Mouse (Mus musculus) liver, embryonic 11.5 days (tissue): Measurements from ENCODE around the gene Rasa3. TPM values are rescaled to one million over a fixed set of nuclear protein-coding genes. Genes with fewer than 3 reads are reported as not detected.

Experiments used
- ATAC-seq: fragments of 200-750 bp; cut with Nextera tagmentation; replicated peaks from 2 replicates; pipeline ENCODE4 v1.8.0; 2017; ENCODE audit warnings: moderate number of reproducible peaks, mild to moderate bottlenecking, moderate TSS enrichment, moderate library complexity; ENCODE audit not compliant: low FRiP score
- DNase-seq: peaks from one replicate; pipeline ENCODE4 v3.0.0-alpha.2; 2017; ENCODE audit warnings: low spot score
- H3K27ac ChIP-seq: fragments of 300-500 bp; sonication (generic); 2 replicates; pipeline ENCODE4 v1.5.1; 2014; ENCODE audit warnings: mild to moderate bottlenecking, low read depth, low read length, control low read depth
- H3K27me3 ChIP-seq: fragments of 300-500 bp; sonication (generic); replicated peaks from 2 replicates; pipeline ENCODE4 v1.6.1; 2014; ENCODE audit warnings: low read length, mixed read lengths; ENCODE audit not compliant: control insufficient read depth, insufficient read depth
- H3K36me3 ChIP-seq: fragments of 300-500 bp; sonication (generic); 2 replicates; pipeline ENCODE4 v1.6.1; 2014; ENCODE audit warnings: mild to moderate bottlenecking, low read length, moderate library complexity, mixed read lengths; ENCODE audit not compliant: control insufficient read depth, insufficient read depth
- H3K4me1 ChIP-seq: fragments of 300-500 bp; sonication (generic); replicated peaks from 2 replicates; pipeline ENCODE4 v1.6.1; 2014; ENCODE audit warnings: low read length, mixed read lengths; ENCODE audit not compliant: control insufficient read depth, insufficient read depth
- H3K4me2 ChIP-seq: fragments of 300-500 bp; sonication (generic); 2 replicates; pipeline ENCODE4 v1.6.1; 2014; ENCODE audit warnings: mild to moderate bottlenecking, control low read depth, moderate library complexity
- H3K4me3 ChIP-seq: fragments of 300-500 bp; sonication (generic); 2 replicates; pipeline ENCODE4 v1.5.1; 2014; ENCODE audit warnings: low read depth, low read length, control low read depth
- H3K9ac ChIP-seq: fragments of 300-500 bp; sonication (generic); 2 replicates; pipeline ENCODE4 v1.6.1; 2014; ENCODE audit warnings: low read depth, low read length, control low read depth
- H3K9me3 ChIP-seq: fragments of 300-500 bp; sonication (generic); 2 replicates; pipeline ENCODE4 v1.6.1; 2016; ENCODE audit warnings: low read length, inconsistent platforms, mixed read lengths; ENCODE audit not compliant: control insufficient read depth
- WGBS: fragments of 180-500 bp; shearing (Covaris S2); extraction: QIAGEN DNeasy Blood & Tissue Kit; methylation state at CpG from one replicate; pipeline ENCODE4 v1.1.7; 2014; 5-methylcytosine and 5-hydroxymethylcytosine counted together
- polyA plus RNA-seq: library from polyadenylated mRNA; unstranded; fragments of >200 nt; fragmentation: Nextera tagmentation; extraction: Ambion mirVana; gene quantifications from 2 replicates; pipeline ENCODE4 v1.2.1, GENCODE M21; 2014

The Rasa3 gene
- polyA plus RNA-seq, 1 experiment from 2014 or later, result 37.2 TPM

- H3K9me3 ChIP-seq, result no peaks in the 10 kb centered on the region
- no peaks in the 10 kb centered on the region for H3K27me3 ChIP-seq
- H3K9ac ChIP-seq, result no peak overlapping the region
- H3K4me1 ChIP-seq, result peaks cover 10% of the 10 kb centered on the region
- no peaks in the 10 kb centered on the region for H3K36me3 ChIP-seq
- 72% methylated on average over 9 of the region's 9 CpGs for WGBS
- ATAC-seq (no peak), DNase-seq (no peak)
- H3K4me3 ChIP-seq, result no peak overlapping the region
- no peak overlapping the region for H3K4me2 ChIP-seq
- H3K27ac ChIP-seq, result no peak overlapping the region
Measured at GRCm38 (mm10) chr8:13640452-13640883, 36.9 kb downstream of the Rasa3 start.

- Histone ChIP-seq H3K27me3 (no peaks in the 10 kb centered on the region), H3K4me3 (no peak overlapping the region), H3K9me3 (no peaks in the 10 kb centered on the region), H3K4me1 (0 out of 2 replicates have a peak, but pooled peaks cover 7% of the 10 kb centered on the region), H3K36me3 (no peaks in the 10 kb centered on the region), H3K9ac (no peak overlapping the region), H3K4me2 (no peak overlapping the region), H3K27ac (no peak overlapping the region)
- ATAC-seq (no peak), DNase-seq (no peak)
- 91% methylated on average over 6 of the region's 6 CpGs for WGBS
Measured at GRCm38 (mm10) chr8:13633107-13633506, 44.3 kb downstream of the Rasa3 start.

GRCm38 (mm10) chr8:13632309-13632708 lies 45.1 kb downstream of the Rasa3 start:
- no peak overlapping the region for H3K9ac ChIP-seq
- 0 out of 2 replicates have a peak, but pooled peaks cover 7% of the 10 kb centered on the region for H3K4me1 ChIP-seq
- H3K27ac ChIP-seq, result no peak overlapping the region
- no peaks in the 10 kb centered on the region for H3K9me3 ChIP-seq
- no peaks in the 10 kb centered on the region for H3K27me3 ChIP-seq
- no peak overlapping the region for H3K4me2 ChIP-seq
- ATAC-seq, result peak; percentile 74
- H3K36me3 ChIP-seq, result peaks cover 2% of the 10 kb centered on the region
- H3K4me3 ChIP-seq, result no peak overlapping the region
- WGBS, result 55% methylated on average over 6 of the region's 6 CpGs
- DNase-seq, result no peak

- H3K27ac ChIP-seq, result no peak overlapping the region
- no peak for ATAC-seq
- H3K27me3 ChIP-seq, result no peaks in the 10 kb centered on the region
- no peak for DNase-seq
- peaks cover 7% of the 10 kb centered on the region; the same call in 1 of the 2 replicates for H3K9me3 ChIP-seq
- H3K4me2 ChIP-seq, result no peak overlapping the region
- 0 out of 2 replicates have a peak, but pooled peaks cover 7% of the 10 kb centered on the region for H3K4me1 ChIP-seq
- no peak overlapping the region for H3K4me3 ChIP-seq
- WGBS, result 82% methylated on average over 4 of the region's 4 CpGs
- H3K9ac ChIP-seq, result no peak overlapping the region
- H3K36me3 ChIP-seq, result peaks cover 7% of the 10 kb centered on the region
Measured at GRCm38 (mm10) chr8:13630754-13631153, 46.6 kb downstream of the Rasa3 start.

DNA sequence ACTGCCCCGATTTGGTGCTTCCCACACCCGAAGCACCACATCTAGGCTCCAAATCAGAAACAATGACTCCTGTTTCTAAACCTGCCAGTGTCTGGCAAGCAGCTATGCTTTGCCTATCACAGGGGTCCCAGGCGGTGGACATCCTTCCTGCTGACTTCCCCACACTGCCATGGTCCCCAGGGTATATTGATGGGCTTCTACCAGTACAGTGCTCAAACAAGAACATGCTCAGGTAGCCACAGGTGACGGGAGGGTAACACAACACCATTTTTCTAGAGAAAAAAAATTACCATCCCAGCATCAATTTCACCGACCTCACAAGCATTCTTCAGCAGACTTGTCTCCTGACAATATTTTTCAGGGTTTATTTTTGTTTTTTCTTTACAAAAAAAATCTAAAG lies 47.2 kb downstream of the Rasa3 start:
- Histone ChIP-seq H3K4me1 (peaks cover 11% of the 10 kb centered on the region), H3K9ac (no peak overlapping the region), H3K9me3 (peaks cover 7% of the 10 kb centered on the region; the same call in 1 of the 2 replicates), H3K27ac (no peak overlapping the region), H3K27me3 (no peaks in the 10 kb centered on the region), H3K36me3 (peaks cover 7% of the 10 kb centered on the region), H3K4me3 (no peak overlapping the region), H3K4me2 (no peak overlapping the region)
- DNase-seq, result no peak
- ATAC-seq, result no peak
- 74% methylated on average over 5 of the region's 5 CpGs for WGBS

DNA sequence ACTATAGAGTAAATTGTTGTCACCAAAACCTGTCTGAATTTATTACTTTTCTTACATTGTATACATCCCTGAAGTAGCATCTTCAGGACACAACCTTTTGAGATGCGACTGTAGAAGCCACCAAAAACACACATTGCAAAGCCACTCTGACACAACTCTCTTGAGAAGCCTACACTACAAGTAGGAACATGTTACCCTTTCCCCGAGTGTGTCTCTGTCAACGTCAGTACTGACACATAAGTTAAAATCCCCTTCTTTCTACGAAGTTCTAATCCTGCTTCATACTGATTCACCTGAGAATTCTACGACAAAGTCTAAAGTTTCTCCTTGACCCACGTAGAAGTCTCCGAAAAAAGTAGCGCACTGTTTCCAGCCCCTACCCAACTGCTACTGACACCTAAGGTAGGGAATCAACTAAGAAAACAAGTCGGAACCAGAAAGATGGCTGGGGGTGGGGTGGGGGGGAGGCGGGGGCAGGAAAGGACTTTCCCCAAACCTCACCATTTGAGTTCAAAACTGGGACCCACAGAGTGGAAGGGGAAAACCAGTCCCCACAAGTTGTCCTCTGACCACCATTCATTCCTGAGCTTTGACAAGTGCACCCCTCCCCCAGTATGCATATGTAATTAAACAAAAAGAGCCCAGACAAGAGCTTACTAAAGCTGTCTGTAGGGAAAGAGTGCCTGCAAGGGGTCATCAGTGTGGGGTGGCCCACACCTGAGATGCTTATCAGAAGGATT lies 47.9 kb downstream of the Rasa3 start:
- no peak for ATAC-seq
- peaks cover 7% of the 10 kb centered on the region for H3K36me3 ChIP-seq
- WGBS, result 81% methylated on average over 10 of the region's 10 CpGs

GRCm38 (mm10) chr8:13628067-13628466 lies 49.3 kb downstream of the Rasa3 start:
- 90% methylated on average over 9 of the region's 9 CpGs for WGBS
- no peak overlapping the region for H3K4me3 ChIP-seq

More for the DNA sequence above, 47.9 kb downstream of the Rasa3 start:
- peaks cover 7% of the 10 kb centered on the region; the same call in 1 of the 2 replicates for H3K9me3 ChIP-seq
- no peak overlapping the region for H3K9ac ChIP-seq
- H3K27me3 ChIP-seq, result no peaks in the 10 kb centered on the region
- DNase-seq, result no peak
- no peak overlapping the region for H3K4me2 ChIP-seq
- peaks cover 16% of the 10 kb centered on the region for H3K4me1 ChIP-seq
- H3K27ac ChIP-seq, result no peak overlapping the region
- no peak overlapping the region for H3K4me3 ChIP-seq

DNA sequence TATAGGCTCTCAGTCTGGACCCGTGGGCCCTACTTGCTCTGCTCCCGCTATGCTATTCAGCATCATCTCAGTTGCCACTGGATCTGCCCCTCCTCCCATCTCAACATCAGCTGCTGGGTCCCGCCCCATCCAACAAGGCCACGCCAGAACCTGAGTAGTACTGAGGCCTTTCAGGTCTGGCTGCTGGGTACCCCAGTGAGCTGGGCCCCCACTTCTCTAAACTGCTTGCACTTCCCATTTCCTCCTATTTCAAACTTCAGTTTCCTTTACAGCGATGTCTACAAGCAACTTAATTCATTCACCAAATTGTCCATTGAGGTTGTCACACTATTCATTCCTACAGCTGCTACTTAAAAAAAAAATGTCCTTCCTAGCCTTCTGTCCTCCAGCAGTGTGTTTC lies 49.8 kb downstream of the Rasa3 start:
- H3K9ac ChIP-seq, result no peak overlapping the region

More at GRCm38 (mm10) chr8:13628067-13628466, 49.3 kb downstream of the Rasa3 start:
- Histone ChIP-seq H3K27me3 (no peaks in the 10 kb centered on the region), H3K9ac (no peak overlapping the region), H3K4me1 (peaks cover 23% of the 10 kb centered on the region), H3K4me2 (no peak overlapping the region), H3K27ac (no peak overlapping the region), H3K9me3 (peaks cover 7% of the 10 kb centered on the region; the same call in 1 of the 2 replicates), H3K36me3 (peaks cover 7% of the 10 kb centered on the region)
- no peak for ATAC-seq
- DNase-seq, result no peak

DNA sequence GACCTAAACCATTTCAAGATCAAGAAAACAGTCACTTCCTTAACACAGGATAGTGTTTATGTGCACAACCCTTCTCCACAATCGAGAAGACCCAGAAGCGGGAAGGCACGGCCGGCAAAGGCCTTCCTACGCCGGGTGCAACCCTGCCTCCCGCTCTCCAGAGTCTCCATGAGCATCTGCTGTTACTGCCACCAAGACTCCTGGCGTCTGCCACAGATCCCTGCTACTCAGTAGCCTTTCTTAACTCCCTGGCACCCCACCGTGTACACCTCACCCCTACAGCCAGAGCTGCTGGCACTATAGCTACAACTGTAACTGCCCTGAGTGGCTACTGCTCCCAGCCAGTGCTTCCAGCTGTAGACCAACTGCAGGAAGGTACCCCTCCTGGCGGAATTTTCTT lies 51.3 kb downstream of the Rasa3 start:
- Histone ChIP-seq H3K4me3 (no peak overlapping the region), H3K36me3 (peaks cover 7% of the 10 kb centered on the region), H3K27ac (no peak overlapping the region), H3K4me1 (peaks cover 15% of the 10 kb centered on the region), H3K9me3 (peaks cover 7% of the 10 kb centered on the region; the same call in 1 of the 2 replicates), H3K4me2 (no peak overlapping the region), H3K9ac (no peak overlapping the region), H3K27me3 (no peaks in the 10 kb centered on the region)
- no peak for ATAC-seq
- WGBS, result 86% methylated on average over 10 of the region's 10 CpGs
- DNase-seq, result no peak

More for the DNA sequence above, 49.8 kb downstream of the Rasa3 start:
- no peak overlapping the region for H3K4me2 ChIP-seq
- no peak overlapping the region for H3K27ac ChIP-seq
- peaks cover 7% of the 10 kb centered on the region; the same call in 1 of the 2 replicates for H3K9me3 ChIP-seq
- no peaks in the 10 kb centered on the region for H3K27me3 ChIP-seq
- DNase-seq (no peak), ATAC-seq (no peak)
- H3K4me1 ChIP-seq, result peaks cover 22% of the 10 kb centered on the region
- 83% methylated on average over 5 of the region's 5 CpGs for WGBS
- H3K36me3 ChIP-seq, result peaks cover 7% of the 10 kb centered on the region
- H3K4me3 ChIP-seq, result no peak overlapping the region
